Mouse (Mus musculus) stomach, embryonic 14.5 days (tissue): Measurements from ENCODE around the gene Caps2. TPM values are rescaled to one million over a fixed set of nuclear protein-coding genes. Genes with fewer than 3 reads are reported as not detected.

ENCODE experiments used
- polyA plus RNA-seq: library from polyadenylated mRNA; unstranded; fragments of >200 nt; fragmentation: Nextera tagmentation; extraction: Ambion mirVana; gene quantifications from 2 replicates; pipeline ENCODE4 v1.2.1, GENCODE M21; 2014

The Caps2 gene
- polyA plus RNA-seq, 1 experiment from 2014 or later, result 0.14 TPM

Other genes starting within 250 kb of the Caps2 start
- gene Krr1, start 191.0 kb upstream of the Caps2 start, polyA plus RNA-seq, result 48.7 and 49.2 TPM in 2 replicates
- 8.2 and 13.6 TPM in 2 replicates for gene Glipr1, start 161.0 kb upstream of the Caps2 start, polyA plus RNA-seq
- not detected in 2 replicates for gene Glipr1l1, start 103.4 kb upstream of the Caps2 start, polyA plus RNA-seq
- not detected in 2 replicates for gene Glipr1l2, start 80.3 kb upstream of the Caps2 start, polyA plus RNA-seq
- not detected in 2 replicates for gene Glipr1l3, start 3.3 kb upstream of the Caps2 start, polyA plus RNA-seq
- 0.88 and 1.2 TPM in 2 replicates for gene Kcnc2, start 107.5 kb downstream of the Caps2 start, polyA plus RNA-seq